Mouse (Mus musculus) urinary bladder, postnatal 25 days (tissue): ENCODE results near the gene Borcs7.

Experiments used
- DNase-seq: peaks from one replicate; pipeline ENCODE4 v3.0.0; 2022; ENCODE audit warnings: low spot score

Borcs7 gene

DNA sequence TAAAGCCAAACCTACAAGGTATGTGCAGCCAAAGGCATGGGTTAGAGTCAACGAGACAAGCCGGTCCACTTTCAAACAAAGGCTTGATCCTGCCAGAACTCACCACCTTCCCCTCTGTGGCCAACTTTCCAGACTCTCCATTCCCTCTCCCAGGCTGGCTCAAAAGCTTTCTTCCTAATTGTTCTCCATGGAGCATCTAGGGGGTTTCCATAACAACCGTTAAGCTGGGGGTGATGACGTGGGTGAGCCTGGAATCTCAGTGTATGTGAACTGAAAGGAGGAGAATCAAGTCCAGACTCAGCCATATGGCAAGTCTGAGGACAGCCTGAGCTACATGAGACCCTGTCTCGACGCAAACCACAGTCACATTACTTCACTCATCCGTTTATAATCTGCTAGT, 24.2 kb upstream of the Borcs7 start:
- DNase-seq = no peak

DNA sequence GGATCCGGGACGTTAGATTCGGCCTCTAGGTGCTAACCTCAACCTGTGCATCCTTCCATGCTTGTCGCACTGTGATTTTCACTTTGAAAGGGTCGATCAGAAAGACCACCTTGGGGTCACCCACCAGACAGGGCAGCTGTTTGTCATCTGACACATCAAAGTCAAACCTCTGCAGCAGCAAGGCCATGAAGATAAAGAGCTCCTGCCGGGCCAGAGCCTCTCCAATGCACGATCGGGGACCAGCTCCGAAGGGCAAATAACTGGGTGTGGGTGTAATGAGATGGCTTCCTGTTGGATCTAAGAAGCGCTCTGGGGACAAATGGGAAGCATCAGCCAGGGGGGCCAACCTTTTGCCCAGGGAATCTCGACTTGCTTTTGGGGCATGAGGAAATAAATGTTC, 22.4 kb upstream of the Borcs7 start:
- DNase-seq = no peak

- no peak for DNase-seq
Measured at GRCm38 (mm10) chr19:46668263-46668662, 21.4 kb upstream of the Borcs7 start.

GRCm38 (mm10) chr19:46669802-46670201, 19.9 kb upstream of the Borcs7 start:
- no peak for DNase-seq

- DNase-seq = no peak
Measured at GRCm38 (mm10) chr19:46670691-46671090, 19.0 kb upstream of the Borcs7 start.

DNA sequence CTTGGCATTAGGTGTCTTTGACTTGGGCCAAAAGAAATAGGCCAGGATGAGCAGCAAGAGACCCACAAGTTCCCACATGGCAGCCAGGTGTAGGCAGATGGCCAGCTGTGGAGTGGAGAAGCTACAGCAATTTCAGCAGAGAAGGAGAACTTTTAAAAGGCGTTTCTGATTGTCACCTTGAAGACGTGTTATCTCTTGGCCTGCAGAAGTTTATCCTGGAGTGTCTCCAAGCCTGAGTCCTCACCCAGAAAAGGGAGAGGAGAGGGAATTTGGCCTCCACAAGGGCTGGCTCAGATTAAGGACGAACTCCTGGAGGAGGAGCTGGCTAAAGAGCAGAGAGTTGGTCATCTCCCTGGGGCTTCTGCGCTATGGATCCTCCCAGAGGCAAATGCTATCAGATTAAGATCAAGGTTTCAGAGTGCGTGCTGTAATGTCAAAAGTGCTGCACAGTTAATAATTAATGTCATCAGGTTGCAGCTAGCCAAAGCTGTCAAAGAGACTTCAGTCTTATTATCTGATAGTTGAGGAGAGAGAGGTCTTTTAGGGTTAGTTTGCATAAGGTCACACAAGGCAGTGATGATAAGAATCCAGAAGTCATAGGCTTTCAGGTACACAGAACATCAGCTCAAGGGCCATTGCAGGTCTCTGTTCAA, 16.8 kb upstream of the Borcs7 start, which contains the start of gene Cyp17a1:
Gene Cyp17a1, minus strand, starts transcription at position 407 of the 653 bp plus-strand sequence.
- no peak for DNase-seq

- no peak for DNase-seq
Measured at GRCm38 (mm10) chr19:46675641-46676040, 14.1 kb upstream of the Borcs7 start.

- DNase-seq = no peak
Measured at GRCm38 (mm10) chr19:46679720-46680383, 9.9 kb upstream of the Borcs7 start.

- no peak for DNase-seq
Measured at GRCm38 (mm10) chr19:46690387-46690786, 681 bp downstream of the Borcs7 start.

- DNase-seq = no peak
Measured at GRCm38 (mm10) chr19:46691078-46691477, 1.4 kb downstream of the Borcs7 start.

- no peak for DNase-seq
Measured at GRCm38 (mm10) chr19:46693146-46693545, 3.4 kb downstream of the Borcs7 start.

DNA sequence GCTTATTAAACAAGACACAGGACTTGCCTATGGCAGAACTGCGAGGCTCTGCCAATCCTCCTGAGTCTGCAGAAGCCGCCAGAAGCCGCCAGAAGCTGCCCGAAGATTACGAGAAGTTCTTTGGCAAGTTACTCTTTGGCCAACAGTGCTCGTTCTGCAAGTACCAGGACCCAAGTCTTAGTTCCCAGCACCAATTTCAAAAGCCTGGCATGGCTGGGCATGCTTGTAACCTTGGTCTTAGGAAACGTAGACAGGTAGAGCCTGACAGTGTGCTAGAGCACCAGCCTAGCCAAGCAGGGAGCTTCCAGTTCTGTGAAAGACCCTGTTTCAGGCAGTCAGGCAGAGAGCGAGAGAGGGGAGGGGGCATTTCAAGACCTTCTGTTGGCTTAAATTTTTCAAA, 6.8 kb downstream of the Borcs7 start:
- no peak for DNase-seq

DNA sequence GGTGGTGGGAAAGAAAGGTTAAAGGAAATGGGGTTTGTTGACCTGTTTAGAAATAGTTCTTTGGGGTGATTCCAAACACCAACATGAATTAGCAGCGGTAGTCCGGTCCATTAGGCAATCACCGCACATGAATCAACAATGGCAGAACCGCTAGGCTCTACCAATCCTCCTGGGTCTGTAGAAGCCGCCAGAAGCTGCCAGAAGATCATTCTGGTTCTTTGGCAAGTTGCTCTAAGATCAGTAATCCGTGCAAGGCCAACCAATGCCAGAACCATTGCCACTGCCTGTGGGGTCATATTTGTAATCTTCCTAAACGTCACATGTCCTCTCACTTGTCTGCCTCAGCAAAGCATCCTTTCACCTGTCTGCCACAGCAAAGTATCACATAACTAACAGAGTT, 7.2 kb downstream of the Borcs7 start:
- no peak for DNase-seq

DNA sequence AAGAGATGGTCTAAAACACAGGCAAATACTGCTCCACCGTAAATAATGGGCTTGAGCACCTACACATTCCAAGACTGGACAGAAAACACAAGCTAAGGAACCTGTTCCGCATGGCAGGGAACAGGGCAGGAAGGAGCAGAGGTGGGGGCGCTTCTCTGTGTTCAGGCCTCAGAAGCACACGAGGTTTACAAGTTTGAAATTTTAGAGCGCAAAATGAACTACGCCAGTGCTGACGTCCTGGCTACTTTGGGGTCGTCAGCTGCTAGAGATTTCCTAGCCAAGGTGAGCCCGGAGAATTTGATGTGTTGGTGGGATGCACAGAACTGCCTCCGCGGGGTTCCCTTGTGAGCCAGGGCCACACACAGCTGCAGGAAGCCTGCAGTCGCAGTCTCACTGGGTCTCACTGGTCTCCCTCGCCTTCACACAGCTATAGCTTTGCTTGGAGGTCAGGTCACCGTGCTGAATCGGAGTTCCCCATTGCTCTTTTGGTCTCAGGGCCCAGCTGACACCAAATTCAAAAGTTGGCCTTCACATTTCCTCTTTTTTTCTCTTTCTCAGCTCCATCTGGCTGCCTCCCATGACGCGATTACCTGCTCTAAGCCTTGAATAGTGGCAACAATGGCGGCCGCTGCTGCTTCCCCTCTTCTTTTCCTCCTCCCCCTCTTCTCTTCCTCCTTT, 8.3 kb downstream of the Borcs7 start:
- no peak for DNase-seq

GRCm38 (mm10) chr19:46699011-46699481, 9.3 kb downstream of the Borcs7 start:
- no peak for DNase-seq

DNA sequence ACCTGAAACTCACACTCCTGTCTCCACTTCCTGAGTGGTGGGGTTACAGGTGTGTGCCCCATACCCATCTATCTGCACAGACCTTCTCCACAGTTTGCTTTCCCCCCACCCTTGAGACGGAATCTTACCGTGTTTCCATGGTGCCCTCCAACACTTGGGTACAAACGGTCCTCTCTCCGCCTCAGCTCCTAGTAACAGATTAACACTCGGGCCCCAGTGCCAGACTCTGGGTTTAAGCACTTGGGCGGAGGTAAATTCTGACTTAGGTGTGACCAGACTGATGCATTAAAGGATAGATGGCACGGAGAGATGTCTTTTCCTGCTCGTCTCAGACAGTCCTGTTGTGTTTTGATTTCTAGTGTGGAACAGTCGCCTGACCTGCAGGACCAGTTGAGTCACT, 11.4 kb downstream of the Borcs7 start:
- DNase-seq = no peak

DNA sequence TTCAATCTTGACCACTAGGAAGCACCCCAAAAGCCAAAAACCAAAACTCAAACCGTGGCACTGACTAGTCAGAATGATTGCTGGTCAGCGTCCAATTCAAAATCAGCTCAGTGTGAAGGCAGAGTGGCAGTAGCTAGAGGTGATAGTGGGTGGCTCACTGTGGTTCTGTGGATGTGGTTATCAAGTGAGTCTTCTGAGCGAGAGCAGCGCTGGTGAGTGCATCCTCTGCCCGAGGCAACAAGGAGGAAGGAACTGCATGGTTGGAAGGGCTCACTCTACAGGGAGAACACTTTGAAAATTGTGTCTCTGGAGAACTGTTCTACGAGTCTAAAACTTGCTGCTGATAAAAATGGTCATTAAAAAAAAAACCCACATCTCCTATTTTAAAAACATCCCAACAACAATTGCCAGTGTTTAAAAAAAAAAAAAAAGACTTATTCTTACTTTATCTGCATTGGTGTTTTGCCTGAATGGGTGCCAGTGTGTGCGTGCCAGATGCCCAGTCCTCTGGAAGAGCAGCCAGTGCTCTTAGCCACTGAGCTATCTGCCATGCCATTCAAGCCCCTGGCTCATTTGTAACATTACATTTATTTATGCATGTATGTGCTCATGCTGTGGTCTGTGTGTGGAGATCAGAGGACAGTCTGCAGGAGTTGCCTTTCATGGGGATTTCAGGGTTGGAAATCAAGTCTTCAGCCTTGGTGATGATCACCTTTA, 16.2 kb downstream of the Borcs7 start:
- no peak for DNase-seq

DNA sequence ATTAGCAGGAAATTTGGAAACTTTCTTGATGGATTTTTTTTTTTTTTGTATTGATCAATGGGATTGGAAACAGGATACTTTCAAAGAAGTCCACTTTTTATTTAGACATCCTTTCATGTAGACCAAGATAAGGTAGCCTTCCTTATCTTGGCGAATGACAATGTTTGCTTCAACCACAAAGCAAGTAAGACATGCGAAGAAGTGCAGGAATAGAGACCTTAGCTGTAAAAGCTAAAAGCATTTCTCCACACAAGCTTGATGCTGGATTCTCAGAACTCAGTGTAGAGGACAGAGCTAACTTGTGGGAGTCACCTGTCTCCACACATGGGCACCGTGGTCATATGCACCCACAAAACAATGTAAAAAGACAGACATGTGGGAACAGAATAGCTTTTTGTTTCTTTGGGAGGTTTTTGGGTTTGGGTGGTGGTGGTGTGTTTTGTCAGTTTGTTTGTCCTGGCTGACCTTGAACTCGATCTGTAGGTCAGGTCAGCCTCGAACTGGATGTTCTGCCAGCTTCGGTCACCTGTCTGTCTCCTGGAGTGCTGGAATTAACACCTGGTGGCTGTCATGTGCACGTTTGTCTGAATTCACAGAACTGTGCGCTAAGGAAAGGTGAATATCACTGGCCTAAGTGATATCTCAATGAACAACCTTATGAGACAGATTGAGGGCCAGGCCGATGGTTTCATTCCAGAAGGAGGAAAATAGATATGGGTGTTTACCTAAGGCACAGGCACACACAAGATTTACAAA, 17.0 kb downstream of the Borcs7 start:
- no peak for DNase-seq

DNA sequence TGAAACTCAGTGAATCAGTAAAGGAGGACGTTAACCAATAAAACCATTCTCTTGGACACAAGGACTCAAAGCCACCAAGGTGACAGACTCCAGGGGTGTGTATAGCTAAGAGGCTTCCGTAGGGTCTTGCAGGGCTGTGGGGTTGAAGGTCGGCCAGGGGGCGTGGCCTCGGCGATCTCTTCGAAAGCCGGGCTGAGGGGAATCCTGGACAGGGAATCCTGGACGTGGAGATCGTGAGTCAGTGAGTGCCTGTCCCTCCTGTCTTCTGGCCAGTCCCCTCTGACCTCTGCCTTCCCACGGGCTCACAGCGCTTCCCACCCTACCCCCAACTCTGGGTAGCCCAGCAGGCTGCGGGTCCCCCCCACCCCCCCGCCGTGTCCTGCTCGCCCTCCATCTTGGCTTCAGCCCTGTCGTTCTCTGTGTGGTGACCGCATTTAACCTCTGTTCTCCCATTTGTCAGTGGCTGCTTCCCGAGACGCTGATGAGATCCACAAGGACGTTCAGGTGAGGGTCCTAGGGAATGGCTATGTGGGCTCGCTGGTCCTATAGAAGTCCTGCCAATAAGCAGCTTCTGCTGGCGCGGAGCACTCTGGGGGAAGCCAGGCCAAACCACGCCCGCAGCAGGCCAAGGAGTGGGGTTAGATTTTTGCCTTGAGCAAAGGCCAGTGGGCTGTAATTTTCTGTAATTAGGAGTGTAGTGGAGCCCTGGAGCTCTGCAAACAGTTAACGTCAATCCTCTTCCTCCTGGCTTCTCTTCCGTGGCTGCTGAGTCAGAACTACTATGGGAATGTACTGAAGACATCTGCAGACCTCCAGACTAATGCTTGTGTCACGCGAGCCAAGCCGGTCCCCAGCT, 17.8 kb downstream of the Borcs7 start, which contains the start of gene As3mt:
Gene As3mt, plus strand, starts transcription at position 163 of the 856 bp plus-strand sequence.
- peak; percentile 73 for DNase-seq

DNA sequence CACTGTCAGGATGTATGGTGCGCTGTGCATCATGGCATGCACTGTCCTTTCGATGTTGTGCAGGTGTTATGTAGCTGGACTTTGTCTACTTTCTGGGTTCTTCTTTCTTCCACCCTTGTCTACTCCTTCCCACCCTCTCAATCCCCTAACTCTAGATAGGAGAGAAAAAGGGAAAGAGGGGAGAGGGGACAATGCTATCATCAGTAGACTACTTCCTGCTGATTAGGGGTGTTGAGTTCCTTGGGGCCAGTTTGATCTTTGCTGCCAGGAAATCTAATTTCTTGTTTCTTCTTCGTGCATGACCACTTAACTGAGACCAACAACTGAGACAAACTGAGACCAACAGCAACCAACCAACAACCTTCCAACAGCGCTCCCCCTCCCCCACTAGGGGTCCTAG, 20.9 kb downstream of the Borcs7 start:
- DNase-seq = no peak

DNA sequence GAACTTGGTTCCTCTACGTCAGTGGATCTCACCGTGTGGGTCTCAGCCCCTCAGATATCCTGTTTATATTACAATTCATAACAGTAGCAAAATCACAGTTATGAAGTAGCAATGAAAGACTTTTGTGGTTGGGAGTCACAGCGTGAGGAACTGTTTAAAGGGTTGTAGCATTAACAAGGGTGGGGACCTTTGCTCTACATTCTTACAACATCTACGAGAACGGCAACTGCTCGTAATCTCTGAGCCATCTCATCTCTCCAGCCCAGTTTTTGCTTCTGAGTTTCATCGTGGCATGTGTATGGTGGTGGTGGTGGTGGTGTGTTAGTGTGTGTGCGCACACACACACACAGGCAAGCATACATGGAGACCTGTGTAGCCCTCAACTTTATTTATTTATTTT, 24.5 kb downstream of the Borcs7 start:
- DNase-seq = no peak
